Mouse (Mus musculus): Measurements from ENCODE around the gene Erg.

Gene Erg

GRCm38 (mm10) chr16:95387008-95387407 is 199.4 kb downstream of the Erg start:
- no peak for DNase-seq (ENCODE audit: low spot score in 2 of 2)

- DNase-seq (ENCODE audit: low spot score in 2 of 2), result no peak
Observed at GRCm38 (mm10) chr16:95385299-95385973, 201.0 kb downstream of the Erg start.

GRCm38 (mm10) chr16:95384590-95385148 is 201.7 kb downstream of the Erg start:
- DNase-seq (ENCODE audit: low spot score in 2 of 2), result no peak

GRCm38 (mm10) chr16:95382251-95382650 is 204.1 kb downstream of the Erg start:
- DNase-seq (ENCODE audit: low spot score in 2 of 2), result no peak

- no peak for DNase-seq (ENCODE audit: low spot score in 2 of 2)
Observed at GRCm38 (mm10) chr16:95376834-95377233, 209.6 kb downstream of the Erg start.

- DNase-seq (ENCODE audit: low spot score in 2 of 2), result no peak
Observed at GRCm38 (mm10) chr16:95376364-95376763, 210.0 kb downstream of the Erg start.

- DNase-seq (ENCODE audit: low spot score in 2 of 2), result no peak
Observed at GRCm38 (mm10) chr16:95374646-95375045, 211.7 kb downstream of the Erg start.

- no peak for DNase-seq (ENCODE audit: low spot score in 2 of 2)
Observed at GRCm38 (mm10) chr16:95372960-95373359, 213.4 kb downstream of the Erg start.

- no peak for DNase-seq (ENCODE audit: low spot score in 2 of 2)
Observed at GRCm38 (mm10) chr16:95371713-95372112, 214.7 kb downstream of the Erg start.

GRCm38 (mm10) chr16:95366989-95367765 is 219.2 kb downstream of the Erg start:
- DNase-seq (ENCODE audit: low spot score in 2 of 2), result no peak

- no peak for DNase-seq (ENCODE audit: low spot score in 2 of 2)
Observed at GRCm38 (mm10) chr16:95365214-95365613, 221.2 kb downstream of the Erg start.

- DNase-seq (ENCODE audit: low spot score in 2 of 2), result no peak
Observed at GRCm38 (mm10) chr16:95363632-95364465, 222.5 kb downstream of the Erg start.

- no peak for DNase-seq (ENCODE audit: low spot score in 2 of 2)
Observed at GRCm38 (mm10) chr16:95361950-95362349, 224.4 kb downstream of the Erg start.

GRCm38 (mm10) chr16:95360940-95361489 is 225.4 kb downstream of the Erg start:
- no peak for DNase-seq (ENCODE audit: low spot score in 2 of 2)

GRCm38 (mm10) chr16:95360214-95360850 is 226.1 kb downstream of the Erg start:
- DNase-seq (ENCODE audit: low spot score in 2 of 2), result no peak

GRCm38 (mm10) chr16:95356962-95357955 is 229.1 kb downstream of the Erg start:
- no peak for DNase-seq (ENCODE audit: low spot score in 2 of 2)

- DNase-seq (ENCODE audit: low spot score in 2 of 2), result no peak
Observed at GRCm38 (mm10) chr16:95353838-95354237, 232.6 kb downstream of the Erg start.

GRCm38 (mm10) chr16:95352266-95352665 is 234.1 kb downstream of the Erg start:
- DNase-seq (ENCODE audit: low spot score in 2 of 2), result no peak

- DNase-seq (ENCODE audit: low spot score in 2 of 2), result peak; percentile 31 to 57
Observed at GRCm38 (mm10) chr16:95350499-95350898, 235.9 kb downstream of the Erg start.

GRCm38 (mm10) chr16:95349745-95350144 is 236.6 kb downstream of the Erg start:
- DNase-seq (ENCODE audit: low spot score in 2 of 2), result no peak

Data from thymus, postnatal 10 days (tissue).